Mouse (Mus musculus): ENCODE measurements around the gene Rdh19. TPM values are rescaled to one million over a fixed set of nuclear protein-coding genes. Genes with fewer than 3 reads are reported as not detected.
"Not testable (repeated sequence)": the region's sequence is repeated elsewhere in the genome, so short reads cannot be mapped to it uniquely, and the experiment has no call there.

Gene Rdh19
- polyA plus RNA-seq, 1 experiment = not detected

DNA sequence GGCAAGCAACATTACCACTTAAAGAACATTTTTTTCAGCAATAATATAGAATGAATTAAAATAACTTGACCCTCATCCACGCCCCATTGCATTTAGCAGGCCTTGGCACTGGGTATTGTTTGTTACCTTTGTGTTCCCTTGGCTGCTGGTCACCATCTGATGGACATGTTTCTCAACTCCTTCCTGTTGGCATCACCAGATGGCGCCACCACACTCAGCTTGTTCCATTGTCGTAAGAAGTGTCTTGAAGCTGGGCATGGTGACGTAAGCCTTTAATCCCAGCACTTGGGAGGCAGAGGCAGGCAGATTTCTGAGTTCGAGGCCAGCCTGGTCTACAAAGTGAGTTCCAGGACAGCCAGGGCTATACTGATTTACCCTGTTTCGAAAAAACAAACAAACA is 24.3 kb upstream of the Rdh19 start:
- no peak for TF ChIP-seq MYOG (IDR thresholded peaks at IDR 0.05; ENCODE audit: control insufficient read depth, extremely low read depth, insufficient read length)
- TF ChIP-seq MAX (IDR thresholded peaks at IDR 0.05) = no peak
- no peak for TF ChIP-seq CTCF (IDR thresholded peaks at IDR 0.05; ENCODE audit: control insufficient read depth, insufficient read depth, insufficient read length)
- Histone ChIP-seq H3K4me3 (ENCODE audit: insufficient read depth, poor library complexity, severe bottlenecking) (no peak overlapping the region), H3K79me3 (ENCODE audit: low read depth) (no peaks in the 10 kb centered on the region), H3ac (ENCODE audit: control insufficient read depth, insufficient read length, low read depth) (no peak overlapping the region), H3K36me3 (ENCODE audit: control insufficient read depth, insufficient read depth) (no peaks in the 10 kb centered on the region), H3K79me2 (ENCODE audit: control insufficient read depth, insufficient read depth) (no peaks in the 10 kb centered on the region), H3K27me3 (ENCODE audit: control insufficient read depth, insufficient read depth, insufficient read length) (no peaks in the 10 kb centered on the region)

DNA sequence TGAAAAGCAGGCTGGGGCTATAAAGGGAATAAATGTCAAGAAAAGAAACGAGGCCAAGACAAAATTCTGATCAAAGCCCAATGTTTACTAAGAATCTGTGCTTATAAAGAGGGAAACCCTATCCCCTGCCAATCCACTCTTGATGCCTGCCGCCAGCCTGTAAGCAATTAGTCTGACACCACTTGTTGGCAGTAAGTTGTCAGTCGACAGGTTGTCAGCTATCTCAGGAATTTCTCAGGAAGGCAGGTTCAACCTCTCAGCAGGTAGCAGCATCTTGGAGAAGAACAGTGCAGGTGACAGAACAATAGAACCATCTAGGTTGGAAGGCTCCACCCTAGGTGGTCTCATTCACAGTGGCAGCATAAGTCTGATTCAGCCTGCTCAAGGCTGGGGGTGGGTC is 20.6 kb upstream of the Rdh19 start:
- Histone ChIP-seq H3K79me2 (ENCODE audit: control insufficient read depth, insufficient read depth) (no peaks in the 10 kb centered on the region), H3K27me3 (ENCODE audit: control insufficient read depth, insufficient read depth, insufficient read length) (no peaks in the 10 kb centered on the region), H3K36me3 (ENCODE audit: control insufficient read depth, insufficient read depth) (no peaks in the 10 kb centered on the region), H3K79me3 (ENCODE audit: low read depth) (no peaks in the 10 kb centered on the region), H3K4me3 (ENCODE audit: insufficient read depth, poor library complexity, severe bottlenecking) (no peak overlapping the region), H3ac (ENCODE audit: control insufficient read depth, insufficient read length, low read depth) (no peak overlapping the region)
- TF ChIP-seq CEBPB (IDR thresholded peaks at IDR 0.05; ENCODE audit: low read depth) (no peak), MYOG (IDR thresholded peaks at IDR 0.05; ENCODE audit: control insufficient read depth, extremely low read depth, insufficient read length) (no peak), MAX (IDR thresholded peaks at IDR 0.05) (no peak), MYOD1 (IDR thresholded peaks at IDR 0.05; ENCODE audit: control insufficient read depth, insufficient read length, low read depth) (no peak), CTCF (IDR thresholded peaks at IDR 0.05; ENCODE audit: control insufficient read depth, insufficient read depth, insufficient read length) (no peak), USF1 (IDR thresholded peaks at IDR 0.05; ENCODE audit: low read depth) (no peak), FOSL1 (IDR thresholded peaks at IDR 0.05; ENCODE audit: insufficient read depth, low read length, poor library complexity, severe bottlenecking) (no peak)

DNA sequence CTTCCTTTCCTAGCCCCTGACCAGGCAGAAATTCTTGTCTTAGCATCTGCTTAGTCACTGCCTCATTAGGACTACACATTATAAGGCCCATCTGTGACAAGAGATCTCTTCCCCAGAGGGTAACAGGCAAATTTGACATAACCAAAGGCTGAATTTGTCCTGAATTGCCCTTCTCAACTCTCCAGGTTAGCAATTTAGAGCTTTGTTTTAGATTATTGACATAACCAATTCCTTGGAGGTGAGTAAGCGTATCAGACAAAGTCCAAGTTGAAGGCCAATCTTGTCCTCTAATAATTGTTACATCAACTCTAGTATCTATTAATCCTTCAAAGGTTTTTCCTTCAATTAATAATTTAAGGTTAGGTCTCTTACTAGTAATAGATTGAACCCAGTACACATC is 15.5 kb upstream of the Rdh19 start:
- H3ac ChIP-seq (ENCODE audit: control insufficient read depth, insufficient read length, low read depth); H3K27me3 ChIP-seq (ENCODE audit: control insufficient read depth, insufficient read depth, insufficient read length); H3K4me3 ChIP-seq (ENCODE audit: insufficient read depth, poor library complexity, severe bottlenecking); H3K36me3 ChIP-seq (ENCODE audit: control insufficient read depth, insufficient read depth); H3K79me3 ChIP-seq (ENCODE audit: low read depth); H3K79me2 ChIP-seq (ENCODE audit: control insufficient read depth, insufficient read depth): not testable (repeated sequence)

DNA sequence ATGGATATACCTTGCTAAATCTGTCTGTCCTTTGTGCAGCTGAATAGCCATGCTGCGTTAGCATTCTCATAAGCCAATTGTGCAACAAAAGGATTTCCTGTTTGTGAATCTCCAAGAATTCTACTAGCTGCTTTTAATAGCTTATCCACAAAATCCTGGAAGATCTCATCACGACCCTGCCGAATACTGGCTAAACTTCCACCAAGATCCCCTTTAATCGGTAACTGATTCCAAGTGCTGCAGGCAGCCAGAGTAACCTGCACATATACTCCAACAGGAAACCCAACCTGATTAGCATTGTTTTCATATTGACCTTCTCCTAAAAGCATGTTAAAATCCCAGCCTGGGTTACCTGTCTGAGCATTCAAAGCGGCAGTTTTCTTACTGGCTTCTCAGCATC is 14.4 kb upstream of the Rdh19 start:
- Histone ChIP-seq H3ac (ENCODE audit: control insufficient read depth, insufficient read length, low read depth) (no peak overlapping the region), H3K79me3 (ENCODE audit: low read depth) (no peaks in the 10 kb centered on the region), H3K36me3 (ENCODE audit: control insufficient read depth, insufficient read depth) (no peaks in the 10 kb centered on the region), H3K4me3 (ENCODE audit: insufficient read depth, poor library complexity, severe bottlenecking) (no peak overlapping the region), H3K79me2 (ENCODE audit: control insufficient read depth, insufficient read depth) (no peaks in the 10 kb centered on the region), H3K27me3 (ENCODE audit: control insufficient read depth, insufficient read depth, insufficient read length) (no peaks in the 10 kb centered on the region)
- no peak for TF ChIP-seq MAX (IDR thresholded peaks at IDR 0.05)
- no peak for TF ChIP-seq MYOD1 (IDR thresholded peaks at IDR 0.05; ENCODE audit: control insufficient read depth, insufficient read length, low read depth)
- TF ChIP-seq MYOG (IDR thresholded peaks at IDR 0.05; ENCODE audit: control insufficient read depth, extremely low read depth, insufficient read length) = no peak
- no peak for TF ChIP-seq CTCF (IDR thresholded peaks at IDR 0.05; ENCODE audit: control insufficient read depth, insufficient read depth, insufficient read length)
- TF ChIP-seq USF1 (IDR thresholded peaks at IDR 0.05; ENCODE audit: low read depth) = no peak
- TF ChIP-seq CEBPB (IDR thresholded peaks at IDR 0.05; ENCODE audit: low read depth) = no peak
- no peak for TF ChIP-seq FOSL1 (IDR thresholded peaks at IDR 0.05; ENCODE audit: insufficient read depth, low read length, poor library complexity, severe bottlenecking)

DNA sequence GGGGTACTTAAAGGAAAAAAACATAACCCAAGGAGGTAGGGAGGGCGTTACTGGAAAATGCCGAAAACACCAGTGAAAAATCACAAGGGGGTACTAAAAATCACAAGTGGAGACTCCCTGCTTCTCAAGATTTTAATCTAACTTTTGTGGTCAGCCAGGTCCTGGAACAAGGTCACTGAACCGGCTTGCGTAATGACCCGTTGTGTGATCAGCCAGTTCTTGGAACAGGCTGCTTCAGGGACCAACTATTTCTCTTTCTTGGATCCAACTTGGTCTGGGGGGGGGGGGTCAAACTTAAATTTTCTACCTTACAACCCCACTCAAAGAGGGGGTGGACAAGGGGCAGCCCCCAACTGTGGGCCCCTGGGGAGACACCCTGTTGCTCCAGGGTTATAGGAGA is 11.9 kb upstream of the Rdh19 start:
- not testable (repeated sequence) for H3ac ChIP-seq (ENCODE audit: control insufficient read depth, insufficient read length, low read depth); H3K36me3 ChIP-seq (ENCODE audit: control insufficient read depth, insufficient read depth); H3K27me3 ChIP-seq (ENCODE audit: control insufficient read depth, insufficient read depth, insufficient read length); H3K4me3 ChIP-seq (ENCODE audit: insufficient read depth, poor library complexity, severe bottlenecking); H3K79me2 ChIP-seq (ENCODE audit: control insufficient read depth, insufficient read depth); H3K79me3 ChIP-seq (ENCODE audit: low read depth)

DNA sequence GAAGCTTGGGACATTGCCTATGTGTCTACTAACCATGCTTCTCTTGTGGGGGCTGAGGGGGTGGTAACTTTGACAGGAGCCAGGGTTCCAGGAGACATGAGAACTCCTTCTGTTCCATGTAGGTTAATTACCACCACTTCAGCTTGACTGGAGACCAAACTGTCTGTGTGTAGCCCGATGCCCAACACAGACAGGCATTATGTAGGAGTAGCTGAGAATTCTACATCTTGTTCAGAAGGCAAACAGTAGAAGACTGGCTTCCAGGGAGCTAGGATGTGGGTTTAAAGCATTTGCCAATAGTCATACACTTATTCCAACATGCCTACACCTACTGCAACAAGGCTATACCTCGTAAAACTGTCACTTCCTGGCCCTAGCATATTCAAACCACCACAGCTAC is 11.2 kb upstream of the Rdh19 start:
- Histone ChIP-seq H3K79me2 (ENCODE audit: control insufficient read depth, insufficient read depth) (no peaks in the 10 kb centered on the region), H3K4me3 (ENCODE audit: insufficient read depth, poor library complexity, severe bottlenecking) (no peak overlapping the region), H3K27me3 (ENCODE audit: control insufficient read depth, insufficient read depth, insufficient read length) (peaks cover under 1% of the 10 kb centered on the region), H3K36me3 (ENCODE audit: control insufficient read depth, insufficient read depth) (no peaks in the 10 kb centered on the region), H3K79me3 (ENCODE audit: low read depth) (no peaks in the 10 kb centered on the region), H3ac (ENCODE audit: control insufficient read depth, insufficient read length, low read depth) (no peak overlapping the region)
- TF ChIP-seq MYOG (IDR thresholded peaks at IDR 0.05; ENCODE audit: control insufficient read depth, extremely low read depth, insufficient read length) (no peak), CEBPB (IDR thresholded peaks at IDR 0.05; ENCODE audit: low read depth) (no peak), USF1 (IDR thresholded peaks at IDR 0.05; ENCODE audit: low read depth) (no peak), CTCF (IDR thresholded peaks at IDR 0.05; ENCODE audit: control insufficient read depth, insufficient read depth, insufficient read length) (no peak), MAX (IDR thresholded peaks at IDR 0.05) (no peak), MYOD1 (IDR thresholded peaks at IDR 0.05; ENCODE audit: control insufficient read depth, insufficient read length, low read depth) (no peak)

DNA sequence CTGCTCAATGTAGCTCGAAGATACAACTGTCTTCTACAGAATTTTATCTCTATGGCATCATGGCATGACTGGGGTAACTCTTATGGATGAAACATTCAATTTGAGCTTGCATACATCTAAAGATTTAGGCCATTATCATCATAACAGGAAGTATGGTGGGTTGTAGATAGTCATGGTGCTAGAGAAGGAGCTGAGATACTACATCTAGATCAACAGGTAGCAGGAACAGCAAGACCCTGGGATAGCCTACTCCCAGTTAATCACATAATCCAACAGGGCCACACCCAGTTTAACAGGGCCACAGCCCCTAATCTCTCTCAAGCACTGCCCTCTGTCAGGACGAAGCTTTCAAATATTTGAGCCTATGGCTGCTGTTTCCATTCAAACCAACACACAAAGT is 9.0 kb upstream of the Rdh19 start:
- no peak overlapping the region for H3K4me3 ChIP-seq (ENCODE audit: insufficient read depth, poor library complexity, severe bottlenecking)
- no peaks in the 10 kb centered on the region for H3K79me2 ChIP-seq (ENCODE audit: control insufficient read depth, insufficient read depth)
- peaks cover 12% of the 10 kb centered on the region for H3K27me3 ChIP-seq (ENCODE audit: control insufficient read depth, insufficient read depth, insufficient read length)
- no peak overlapping the region for H3ac ChIP-seq (ENCODE audit: control insufficient read depth, insufficient read length, low read depth)
- no peaks in the 10 kb centered on the region for H3K79me3 ChIP-seq (ENCODE audit: low read depth)
- H3K36me3 ChIP-seq (ENCODE audit: control insufficient read depth, insufficient read depth) = no peaks in the 10 kb centered on the region
- TF ChIP-seq MAX (IDR thresholded peaks at IDR 0.05) (no peak), MYOD1 (IDR thresholded peaks at IDR 0.05; ENCODE audit: control insufficient read depth, insufficient read length, low read depth) (no peak), CEBPB (IDR thresholded peaks at IDR 0.05; ENCODE audit: low read depth) (no peak), USF1 (IDR thresholded peaks at IDR 0.05; ENCODE audit: low read depth) (no peak), MYOG (IDR thresholded peaks at IDR 0.05; ENCODE audit: control insufficient read depth, extremely low read depth, insufficient read length) (no peak), CTCF (IDR thresholded peaks at IDR 0.05; ENCODE audit: control insufficient read depth, insufficient read depth, insufficient read length) (no peak), FOSL1 (IDR thresholded peaks at IDR 0.05; ENCODE audit: insufficient read depth, low read length, poor library complexity, severe bottlenecking) (no peak)

DNA sequence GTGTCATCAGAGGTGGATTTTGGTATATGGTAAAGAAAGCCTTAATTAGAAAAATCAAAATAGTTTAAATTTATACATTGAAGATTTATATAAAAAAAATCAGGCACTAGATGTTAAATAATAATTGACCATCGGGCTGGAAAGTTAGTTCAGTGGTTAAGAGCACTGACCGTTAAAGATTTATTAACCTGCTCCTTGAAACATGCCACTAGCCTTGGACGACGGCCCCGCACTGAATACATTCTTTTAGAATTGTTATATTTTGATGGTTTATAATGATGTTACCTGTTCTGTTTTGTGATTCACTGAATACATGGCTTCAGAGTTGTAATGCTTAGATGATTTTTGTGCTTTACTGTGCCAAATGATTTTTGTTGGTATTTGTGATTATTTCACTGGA is 3.8 kb upstream of the Rdh19 start:
- peaks cover 16% of the 10 kb centered on the region for H3K27me3 ChIP-seq (ENCODE audit: control insufficient read depth, insufficient read depth, insufficient read length)
- H3K4me3 ChIP-seq (ENCODE audit: insufficient read depth, poor library complexity, severe bottlenecking); H3K36me3 ChIP-seq (ENCODE audit: control insufficient read depth, insufficient read depth): not testable (repeated sequence)

More for the DNA sequence above, 3.8 kb upstream of the Rdh19 start:
- not testable (repeated sequence) for H3K79me3 ChIP-seq (ENCODE audit: low read depth); H3ac ChIP-seq (ENCODE audit: control insufficient read depth, insufficient read length, low read depth); H3K79me2 ChIP-seq (ENCODE audit: control insufficient read depth, insufficient read depth)
